Mouse (Mus musculus) cerebellum, adult 2 months (tissue): ENCODE data around the gene Zcchc24.

Experiments
- CTCF ChIP-seq: fragments of 200-500 bp; IDR thresholded peaks from 2 replicates; pipeline ENCODE4 v1.5.1; 2011; ENCODE audit warnings: low read depth, mild to moderate bottlenecking, control low read depth, low read length, moderate library complexity, borderline replicate concordance; ENCODE audit not compliant: insufficient read depth
- POLR2A ChIP-seq: fragments of 200-500 bp; IDR thresholded peaks from 2 replicates; pipeline ENCODE4 v1.6.1; 2011; ENCODE audit warnings: low read length, control low read depth, borderline replicate concordance; ENCODE audit not compliant: insufficient read depth

DNA sequence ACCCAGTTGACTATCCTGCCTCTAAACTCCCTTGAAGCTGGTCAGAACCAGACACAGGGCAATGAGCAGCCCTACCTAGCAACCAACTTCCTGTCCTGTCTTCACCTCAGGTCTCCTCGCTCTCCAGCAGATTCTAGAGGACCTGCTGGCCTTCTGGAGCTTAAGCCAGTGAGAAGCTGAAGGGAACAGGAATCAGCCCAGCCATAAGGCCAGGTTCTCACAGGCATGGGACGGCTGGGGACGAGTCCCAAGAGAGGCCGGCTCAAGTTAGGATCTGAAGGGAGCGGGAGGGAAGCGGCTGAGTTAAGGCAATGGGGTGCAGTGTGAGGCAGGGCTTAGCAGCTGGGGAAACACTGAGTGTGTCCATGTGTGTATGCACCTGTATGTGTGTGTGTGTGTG is 22.5 kb downstream of the Zcchc24 start:
- TF ChIP-seq POLR2A (no peak), CTCF (no peak)
